Mouse (Mus musculus): ENCODE data around the gene Evi5l.
"Not testable (repeated sequence)": the region's sequence is repeated elsewhere in the genome, so short reads cannot be mapped to it uniquely, and the experiment has no call there.

Evi5l gene

GRCm38 (mm10) chr8:4227919-4228318 lies 61.6 kb downstream of the Evi5l start:
- in situ Hi-C loops (cut with MboI; ENCODE audit: low pct_unique_long_range_greater_than_20kb in 1 of 2, low sequenced_read_pairs in 2 of 2, unreplicated experiment in 1 of 2) = no loop called here

GRCm38 (mm10) chr8:4229784-4230183 lies 63.4 kb downstream of the Evi5l start:
- in situ Hi-C loops (cut with MboI; ENCODE audit: low pct_unique_long_range_greater_than_20kb in 1 of 2, low sequenced_read_pairs in 2 of 2, unreplicated experiment in 1 of 2) = no loop called here

- in situ Hi-C loops (cut with MboI; ENCODE audit: low pct_unique_long_range_greater_than_20kb in 1 of 2, low sequenced_read_pairs in 2 of 2, unreplicated experiment in 1 of 2) = no loop called here
Observed at GRCm38 (mm10) chr8:4230612-4231351, 64.4 kb downstream of the Evi5l start.

GRCm38 (mm10) chr8:4237814-4238433 lies 71.6 kb downstream of the Evi5l start:
- in situ Hi-C loops (cut with MboI; ENCODE audit: low pct_unique_long_range_greater_than_20kb in 1 of 2, low sequenced_read_pairs in 2 of 2, unreplicated experiment in 1 of 2) = no loop called here

DNA sequence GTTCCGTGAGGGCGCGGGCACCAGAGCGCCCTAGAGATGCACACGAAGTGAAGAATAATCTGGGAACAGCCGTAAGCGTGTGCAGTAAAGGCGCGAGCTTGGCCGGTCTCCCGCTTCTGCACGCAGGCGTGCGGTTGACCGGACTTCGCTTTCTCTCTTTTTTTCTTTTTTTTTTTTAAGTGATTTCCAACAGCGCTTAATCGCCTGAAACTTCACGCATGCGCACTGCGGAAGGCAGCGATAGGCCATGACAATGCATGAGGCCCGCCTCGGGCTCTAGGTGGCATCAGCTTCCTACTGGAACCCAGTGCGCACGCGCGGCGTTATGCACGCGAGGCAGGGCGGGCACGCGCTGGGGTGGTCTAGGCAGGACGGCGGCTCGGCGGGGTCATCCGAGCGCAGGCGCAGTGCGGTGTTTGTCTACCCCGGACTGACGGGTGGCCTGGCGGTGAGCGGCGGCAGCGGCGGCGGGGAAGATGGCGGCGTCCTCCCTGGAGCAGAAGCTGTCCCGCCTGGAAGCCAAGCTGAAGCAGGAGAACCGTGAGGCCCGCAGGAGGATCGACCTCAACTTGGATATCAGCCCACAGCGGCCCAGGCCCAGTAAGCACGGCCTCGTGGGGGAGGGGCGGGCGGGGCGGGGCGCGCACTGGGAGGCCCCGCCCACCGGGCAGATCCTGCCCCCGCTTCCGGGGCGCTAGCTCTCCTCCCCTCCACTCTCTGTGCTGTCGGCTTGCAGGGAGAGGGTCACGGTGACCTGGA lies 72.2 kb downstream of the Evi5l start, which contains the start of the genes Map2k7 and Gm49320:
Map2k7 (plus strand) TSS at position 307 of the 759 bp plus-strand sequence.
Gm49320 (plus strand) TSS at position 432 of the 759 bp plus-strand sequence.
- in situ Hi-C loops (cut with MboI; ENCODE audit: low pct_unique_long_range_greater_than_20kb in 1 of 2, low sequenced_read_pairs in 2 of 2, unreplicated experiment in 1 of 2) = no loop called here

GRCm38 (mm10) chr8:4239193-4239890 lies 73.0 kb downstream of the Evi5l start:
- in situ Hi-C loops (cut with MboI; ENCODE audit: low pct_unique_long_range_greater_than_20kb in 1 of 2, low sequenced_read_pairs in 2 of 2, unreplicated experiment in 1 of 2) = no loop called here

DNA sequence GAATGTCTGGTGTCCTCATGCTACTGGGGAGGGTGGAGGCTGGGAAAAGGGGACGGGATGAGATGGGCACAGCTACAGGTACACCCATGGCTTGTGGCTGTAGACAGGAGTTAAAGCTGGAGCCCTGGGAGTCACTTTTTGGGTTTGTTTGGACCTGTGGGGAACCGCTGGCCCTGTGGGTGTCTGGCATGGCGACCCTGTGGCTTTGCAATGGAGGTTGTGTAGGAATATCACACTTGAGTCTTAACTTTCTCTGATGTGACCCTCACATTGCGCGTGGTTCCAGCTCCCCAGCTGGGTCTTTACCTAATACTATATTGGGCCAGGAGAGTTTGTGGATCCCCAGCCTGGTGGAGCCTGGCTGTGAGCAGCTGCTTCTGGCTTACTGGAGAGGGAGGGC lies 78.7 kb downstream of the Evi5l start:
- in situ Hi-C loops (cut with MboI; ENCODE audit: low pct_unique_long_range_greater_than_20kb in 1 of 2, low sequenced_read_pairs in 2 of 2, unreplicated experiment in 1 of 2) = no loop called here

GRCm38 (mm10) chr8:4245737-4246136 lies 79.4 kb downstream of the Evi5l start:
- in situ Hi-C loops (cut with MboI; ENCODE audit: low pct_unique_long_range_greater_than_20kb in 1 of 2, low sequenced_read_pairs in 2 of 2, unreplicated experiment in 1 of 2) = no loop called here

DNA sequence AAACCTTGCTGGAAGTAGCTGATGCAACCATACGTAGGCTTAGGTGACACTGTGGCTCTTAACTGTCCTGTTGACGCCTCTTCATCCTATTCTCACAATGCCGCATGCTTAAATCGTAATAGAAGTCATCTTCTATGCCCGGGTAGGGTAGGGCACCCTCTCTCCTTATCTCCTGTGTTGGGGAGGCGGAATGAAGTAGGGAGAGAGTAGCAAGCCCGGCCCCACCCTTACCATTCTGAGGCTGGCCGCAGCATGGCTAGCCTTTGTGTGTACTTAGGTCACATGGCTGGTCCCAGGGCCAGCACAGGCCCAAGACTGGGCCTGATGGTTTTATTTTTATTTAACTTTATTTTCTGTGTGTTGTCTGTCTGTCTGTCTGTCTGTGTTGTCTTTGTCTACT lies 80.9 kb downstream of the Evi5l start:
- in situ Hi-C loops (cut with MboI; ENCODE audit: low pct_unique_long_range_greater_than_20kb in 1 of 2, low sequenced_read_pairs in 2 of 2, unreplicated experiment in 1 of 2) = no loop called here

DNA sequence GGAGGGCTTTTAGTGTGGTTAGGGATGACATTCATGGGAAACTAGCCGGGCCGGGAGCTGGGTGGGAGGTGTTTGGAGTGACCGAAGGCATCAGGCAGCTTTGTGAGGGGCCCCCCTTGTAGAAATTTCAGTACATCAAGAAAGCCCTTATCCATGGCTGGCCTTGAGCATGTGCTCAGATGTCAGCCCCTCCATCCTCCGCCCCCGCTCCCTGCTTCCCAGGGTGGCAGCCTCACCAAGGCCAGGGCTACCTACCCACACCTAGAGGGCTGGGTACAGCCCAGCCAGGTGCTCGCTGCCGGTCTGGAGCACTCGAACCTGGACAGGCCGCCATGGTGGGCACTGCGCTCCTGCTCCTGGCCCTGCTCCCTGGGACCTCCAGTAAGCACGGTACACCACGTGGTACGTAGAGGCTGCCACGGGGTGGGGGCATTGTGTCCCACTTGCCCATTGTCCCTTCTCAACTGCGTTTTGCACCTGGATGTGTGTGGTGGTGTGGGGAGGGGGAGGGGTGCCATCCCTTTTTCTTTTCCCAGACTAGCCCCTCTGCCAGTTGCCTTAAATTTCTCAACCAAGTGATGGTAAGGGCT lies 81.7 kb downstream of the Evi5l start, which contains the start of gene Tgfbr3l:
Tgfbr3l (plus strand) TSS at position 264 of the 590 bp plus-strand sequence.
- in situ Hi-C loops (cut with MboI; ENCODE audit: low pct_unique_long_range_greater_than_20kb in 1 of 2, low sequenced_read_pairs in 2 of 2, unreplicated experiment in 1 of 2) = no loop called here

DNA sequence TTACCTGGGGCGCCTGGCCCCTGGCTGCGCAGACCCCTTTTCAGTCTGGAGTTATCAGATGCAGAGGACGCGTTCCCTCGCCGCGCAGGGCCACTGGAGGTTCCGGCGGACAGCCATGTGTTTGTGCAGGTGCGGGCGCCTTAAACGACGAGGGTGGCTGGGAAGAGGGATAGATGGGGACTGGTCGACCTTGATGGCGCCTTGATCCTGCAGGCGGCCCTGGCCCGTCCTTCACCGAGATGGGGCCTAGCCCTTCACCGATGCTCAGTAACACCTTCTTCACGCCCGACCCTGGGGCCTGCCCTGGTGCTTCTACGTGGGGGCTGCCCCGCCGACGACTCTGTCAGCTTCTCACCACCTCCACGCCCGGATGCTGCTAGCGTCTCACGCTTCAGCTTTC lies 82.8 kb downstream of the Evi5l start:
- in situ Hi-C loops (cut with MboI; ENCODE audit: low pct_unique_long_range_greater_than_20kb in 1 of 2, low sequenced_read_pairs in 2 of 2, unreplicated experiment in 1 of 2) = no loop called here

GRCm38 (mm10) chr8:4250306-4250970 lies 84.1 kb downstream of the Evi5l start:
- in situ Hi-C loops (cut with MboI; ENCODE audit: low pct_unique_long_range_greater_than_20kb in 1 of 2, low sequenced_read_pairs in 2 of 2, unreplicated experiment in 1 of 2) = no loop called here

DNA sequence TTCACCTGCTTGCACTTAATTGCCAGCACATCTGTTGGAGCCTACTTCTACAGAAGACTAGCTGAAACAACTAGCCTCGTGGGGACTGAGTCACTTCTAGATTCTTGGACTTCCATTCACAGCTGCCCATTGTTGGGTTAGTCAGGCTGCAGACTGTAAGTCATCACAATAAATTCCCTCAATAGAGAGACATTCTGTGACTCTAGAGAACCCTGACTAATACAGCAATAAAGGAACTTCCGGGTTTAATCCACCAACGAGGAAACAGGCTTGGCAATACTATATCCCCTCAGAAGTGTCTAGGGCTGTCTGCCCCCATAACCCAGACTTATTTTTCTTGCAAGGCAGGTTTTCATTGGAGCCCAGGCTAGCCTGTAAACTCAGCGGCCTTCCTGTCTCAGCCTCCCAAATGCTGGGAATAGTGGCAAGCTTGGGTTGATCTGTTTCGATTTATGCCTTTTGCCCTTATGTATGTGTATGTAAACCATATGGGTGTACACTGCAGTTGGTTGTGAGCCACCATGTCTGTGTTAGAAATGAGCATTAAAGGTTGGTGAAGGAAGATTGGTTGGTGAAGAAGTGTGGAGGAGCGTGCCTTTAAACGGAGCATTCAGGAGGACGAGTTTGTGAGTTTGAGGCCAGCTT lies 85.9 kb downstream of the Evi5l start:
- in situ Hi-C loops (cut with MboI; ENCODE audit: low pct_unique_long_range_greater_than_20kb in 1 of 2, low sequenced_read_pairs in 2 of 2, unreplicated experiment in 1 of 2) = no loop called here

- in situ Hi-C loops (cut with MboI; ENCODE audit: low pct_unique_long_range_greater_than_20kb in 1 of 2, low sequenced_read_pairs in 2 of 2, unreplicated experiment in 1 of 2) = no loop called here
Observed at GRCm38 (mm10) chr8:4252934-4253841, 86.8 kb downstream of the Evi5l start, which contains the start of gene Snapc2. Gene Snapc2 (plus strand): TSS chr8:4253080.

DNA sequence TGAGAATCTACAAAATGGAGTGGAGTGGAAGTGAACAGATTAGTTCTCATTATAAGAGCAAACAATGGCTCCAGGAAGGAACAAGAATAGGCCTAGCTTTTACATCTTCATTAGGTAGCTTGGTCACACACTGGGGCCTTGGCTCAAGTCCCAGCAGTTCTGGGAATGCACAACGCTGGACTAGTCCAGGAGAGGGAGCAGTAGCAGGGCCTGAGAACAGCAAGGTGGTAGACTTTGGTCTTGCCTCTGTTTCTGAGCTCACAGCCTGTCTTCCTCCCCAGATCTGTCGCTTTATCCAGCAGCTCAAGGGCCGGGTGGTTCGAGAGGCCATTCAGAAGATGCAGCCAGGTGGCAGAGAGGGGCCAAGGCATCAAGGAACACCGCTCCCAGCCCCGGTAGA lies 87.6 kb downstream of the Evi5l start:
- in situ Hi-C loops (cut with MboI; ENCODE audit: low pct_unique_long_range_greater_than_20kb in 1 of 2, low sequenced_read_pairs in 2 of 2, unreplicated experiment in 1 of 2) = no loop called here

GRCm38 (mm10) chr8:4255471-4255870 lies 89.1 kb downstream of the Evi5l start:
- in situ Hi-C loops (cut with MboI; ENCODE audit: low pct_unique_long_range_greater_than_20kb in 1 of 2, low sequenced_read_pairs in 2 of 2, unreplicated experiment in 1 of 2) = not testable (repeated sequence)

Data from mouse embryonic stem cell (cell line).